Mouse (Mus musculus) kidney, adult 2 months (tissue): Measurements from ENCODE around the gene Armc10.
"Not testable (repeated sequence)": the region's sequence is repeated elsewhere in the genome, so short reads cannot be mapped to it uniquely, and the experiment has no call there.

Experiments
- CTCF ChIP-seq: fragments of 200-500 bp; conservative IDR thresholded peaks from 2 replicates; pipeline ENCODE4 v1.5.1; 2011; ENCODE audit warnings: low read depth, mild to moderate bottlenecking, control low read depth, low read length, moderate library complexity, mixed read lengths; ENCODE audit not compliant: insufficient read depth, insufficient read length
- POLR2A ChIP-seq: fragments of 200-500 bp; IDR thresholded peaks from one replicate; pipeline ENCODE4 v1.6.1; 2011; ENCODE audit warnings: low read depth, low read length, control low read depth

DNA sequence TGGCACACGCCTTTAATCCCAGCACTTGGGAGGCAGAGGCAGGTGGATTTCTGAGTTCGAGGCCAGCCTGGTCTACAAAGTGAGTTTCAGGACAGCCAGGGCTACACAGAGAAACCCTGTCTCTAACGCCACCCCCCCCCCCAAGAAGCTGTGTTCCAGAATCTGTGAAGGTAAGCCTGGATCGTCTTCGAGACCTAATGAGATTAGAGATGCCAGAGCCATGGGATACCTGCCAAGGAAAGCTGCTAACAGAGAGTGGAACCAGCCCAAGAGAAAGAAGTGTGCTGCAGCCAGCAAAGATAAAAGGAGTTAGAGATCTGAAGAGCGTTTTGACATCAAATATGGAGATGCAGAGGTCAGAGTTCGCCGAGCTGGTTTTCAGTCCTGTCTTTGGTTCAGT, 62.4 kb downstream of the Armc10 start:
- TF ChIP-seq CTCF, POLR2A: not testable (repeated sequence)
